Mouse (Mus musculus) spleen, adult 2 months (tissue): ENCODE results near the gene Krtap1-5.
"Not testable (repeated sequence)": the region's sequence is repeated elsewhere in the genome, so short reads cannot be mapped to it uniquely, and the experiment has no call there.

Experiments
- CTCF ChIP-seq: fragments of 200-500 bp; IDR thresholded peaks from 2 replicates; pipeline ENCODE4 v1.5.1; 2011; ENCODE audit warnings: mild to moderate bottlenecking, inconsistent platforms; ENCODE audit not compliant: insufficient read depth, insufficient read length, insufficient replicate concordance; ENCODE audit errors: extremely low read depth
- POLR2A ChIP-seq: fragments of 200-500 bp; IDR thresholded peaks from 2 replicates; pipeline ENCODE4 v1.6.1; 2011; ENCODE audit warnings: low read depth, low read length, inconsistent platforms

DNA sequence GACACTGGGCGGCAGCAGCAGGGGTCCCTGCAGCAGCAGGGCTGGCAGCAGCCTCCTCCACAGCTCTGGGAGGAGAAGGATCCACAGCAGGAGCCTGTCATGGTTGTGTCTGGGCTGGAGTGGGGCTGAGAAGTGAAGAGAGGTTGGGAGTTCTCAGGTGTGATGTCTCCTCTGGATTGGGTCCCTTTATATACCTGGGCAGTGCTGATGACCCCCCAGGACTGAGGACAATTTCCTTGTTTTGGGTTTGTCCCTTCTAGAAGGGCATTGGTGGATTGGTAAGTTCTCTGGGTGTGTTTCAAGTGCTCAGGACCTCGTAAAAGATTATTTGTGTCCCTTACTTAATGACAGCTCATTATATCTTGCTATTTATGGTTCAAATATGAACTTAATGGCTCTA is 29.3 kb upstream of the Krtap1-5 start, which contains the start of gene Gm11937:
- not testable (repeated sequence) for TF ChIP-seq CTCF, POLR2A
